Mouse (Mus musculus): ENCODE measurements at regions not wholly inside any gene's neighbourhood (a gene's known extent, or its start where the extent isn't known, plus 50 kb on each side); places are given as distances from the start of the nearest gene placed in this dataset.

DNA sequence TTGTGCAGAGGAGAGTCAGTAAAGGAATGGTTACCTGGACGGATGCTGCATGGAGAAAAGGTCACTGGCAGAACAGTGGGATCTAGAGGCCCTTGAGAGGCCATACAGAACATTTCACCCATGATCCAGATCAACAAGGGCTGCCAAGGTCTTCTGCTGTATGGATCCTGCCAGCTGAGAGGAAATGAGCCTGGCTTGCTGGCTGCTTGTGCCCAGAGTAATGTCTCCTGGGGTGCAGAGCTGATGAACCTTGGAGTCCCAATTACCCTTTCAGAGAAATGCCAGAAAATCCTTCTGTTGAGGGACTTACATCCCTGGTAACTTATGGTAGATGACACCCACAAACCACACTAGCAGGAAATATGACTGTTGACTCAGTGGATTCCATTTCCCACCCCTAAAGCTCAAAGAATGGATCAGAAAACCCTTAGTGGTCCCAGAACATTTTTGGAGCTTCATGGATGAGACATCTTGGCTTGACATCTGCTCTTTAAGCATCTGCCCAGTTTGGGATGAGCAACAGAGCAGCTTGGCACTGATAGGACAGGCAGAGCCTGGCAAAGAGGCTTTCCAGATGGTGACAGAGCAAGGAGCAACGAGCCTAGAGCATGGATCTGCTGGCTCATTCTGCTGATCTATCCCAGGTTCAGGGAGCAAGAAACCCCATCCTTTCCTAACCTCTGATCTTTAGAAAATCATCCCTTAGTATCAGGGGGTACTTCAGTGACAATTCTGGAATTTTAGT lies 416.6 kb downstream of the Adra2a start:
- DNase-seq (ENCODE audit: low read depth, low spot score) = peak; percentile 24

DNA sequence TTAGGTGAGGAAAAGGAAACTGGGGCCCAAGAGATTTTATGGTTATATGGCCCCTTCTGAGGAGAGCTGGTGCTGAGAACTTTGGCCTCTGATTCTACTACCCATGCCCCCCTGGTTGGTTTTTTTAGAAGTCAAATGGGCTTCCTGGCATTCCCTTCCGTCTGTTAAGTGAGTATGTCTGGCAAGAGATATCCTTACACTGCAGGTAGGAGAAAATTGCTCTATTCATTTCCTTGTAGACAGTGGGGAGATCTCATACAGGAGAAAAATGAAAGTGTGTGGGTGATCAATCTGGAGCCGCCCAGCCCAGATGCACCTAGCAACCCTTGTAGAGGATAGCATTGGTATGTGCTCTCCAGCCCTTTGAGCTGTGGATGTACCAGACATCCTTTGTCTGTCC lies 418.5 kb downstream of the Adra2a start:
- no peak for DNase-seq (ENCODE audit: low read depth, low spot score)

DNA sequence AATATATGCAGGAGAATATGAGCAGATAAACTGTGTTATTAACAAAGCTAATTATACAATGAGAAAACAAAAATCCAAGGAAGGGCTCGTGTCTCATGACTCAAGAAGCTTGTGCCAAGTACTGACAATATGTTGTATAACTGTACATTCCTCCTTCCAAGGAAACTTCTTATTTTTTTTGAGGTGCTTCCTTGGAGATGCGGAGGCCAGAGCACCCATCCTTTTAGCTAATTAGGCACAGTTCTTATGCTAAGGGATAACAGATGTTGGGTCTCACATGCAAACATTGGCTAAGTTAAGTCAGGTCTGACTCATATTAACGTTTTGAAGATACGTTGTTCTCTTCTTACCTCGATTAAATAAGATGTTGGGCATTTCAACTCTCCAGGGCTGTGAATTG lies 426.1 kb downstream of the Adra2a start:
- no peak for DNase-seq (ENCODE audit: low read depth, low spot score)

DNA sequence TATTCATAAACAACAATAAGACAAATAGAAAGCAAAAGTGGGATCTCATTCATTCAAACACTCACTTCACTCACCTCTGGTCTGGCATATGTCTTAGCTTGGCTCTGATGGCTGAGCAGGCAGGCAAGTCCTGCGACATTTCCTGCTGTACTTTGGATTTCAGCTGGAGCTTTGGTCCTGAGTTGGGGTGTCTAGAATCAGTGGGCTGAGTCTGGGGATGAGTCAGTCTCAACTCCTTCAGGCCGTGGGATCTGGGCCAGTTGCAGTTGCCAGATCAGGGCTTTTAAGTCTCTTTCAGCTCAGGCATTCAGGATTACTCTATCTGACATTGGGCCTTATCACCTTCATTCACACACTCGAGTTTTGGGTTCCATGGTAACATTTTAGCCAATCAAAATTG lies 454.1 kb downstream of the Adra2a start:
- peak; percentile 63 for DNase-seq (ENCODE audit: low read depth, low spot score)

DNA sequence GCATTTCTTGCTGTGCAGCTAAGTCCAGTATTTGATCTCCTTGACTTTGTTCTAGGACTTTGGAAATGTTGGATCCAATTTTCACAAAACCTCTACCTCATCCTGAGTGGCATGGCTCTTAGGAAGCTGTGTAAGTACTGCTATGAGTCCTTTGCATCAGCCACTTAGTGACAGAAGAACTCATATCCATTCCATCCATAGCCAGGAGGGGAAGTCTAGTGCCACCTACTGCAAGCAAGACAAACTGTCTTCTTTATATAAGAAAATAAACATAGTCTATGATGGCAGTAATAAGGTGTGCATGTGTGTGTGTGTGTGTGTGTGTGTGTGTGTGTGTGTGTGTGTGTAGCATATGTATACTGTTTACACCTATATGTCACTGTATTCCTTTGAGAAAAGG lies 489.9 kb downstream of the Adra2a start:
- peak; percentile 25 for DNase-seq (ENCODE audit: low read depth, low spot score)

DNA sequence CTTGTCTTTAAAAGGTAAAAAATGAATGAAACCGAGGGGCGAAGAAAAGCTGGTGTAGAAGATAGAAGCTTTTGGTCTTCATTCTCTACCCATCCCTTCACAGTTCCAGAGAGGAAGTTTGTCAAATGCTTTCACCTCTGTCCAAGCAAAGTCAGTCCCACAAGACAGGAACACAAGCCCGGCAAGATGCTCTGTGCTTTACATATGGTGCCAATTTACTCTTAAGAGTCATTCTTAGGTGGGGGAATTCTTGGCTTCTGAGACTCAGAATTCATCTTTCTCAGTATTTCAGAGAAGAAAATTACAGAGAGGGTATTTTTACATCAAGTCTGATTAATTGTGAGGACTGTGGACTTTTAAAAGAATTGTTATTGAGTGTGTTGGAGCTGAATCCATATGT lies 511.4 kb downstream of the Adra2a start:
- DNase-seq (ENCODE audit: low read depth, low spot score) = peak; percentile 9

DNA sequence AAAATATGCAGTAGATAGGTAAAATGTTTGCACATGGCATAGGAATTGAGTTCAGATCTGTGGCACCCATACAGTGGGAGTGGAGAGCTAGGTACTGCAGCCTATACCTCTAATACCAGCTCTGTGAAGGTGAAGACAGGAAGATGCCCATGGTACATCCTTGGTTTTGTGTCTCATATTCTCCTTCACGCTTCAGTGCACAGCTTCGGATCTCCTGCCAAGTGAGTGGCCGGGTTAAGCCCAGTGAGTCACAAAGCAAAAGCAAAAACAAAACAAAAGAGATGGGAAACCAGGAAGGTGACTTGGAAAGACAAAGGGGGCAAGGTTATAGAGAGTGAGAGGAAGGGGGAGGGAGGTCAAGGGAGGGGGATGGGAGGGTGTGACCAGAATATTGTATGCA lies 514.0 kb downstream of the Adra2a start:
- no peak for DNase-seq (ENCODE audit: low read depth, low spot score)

DNA sequence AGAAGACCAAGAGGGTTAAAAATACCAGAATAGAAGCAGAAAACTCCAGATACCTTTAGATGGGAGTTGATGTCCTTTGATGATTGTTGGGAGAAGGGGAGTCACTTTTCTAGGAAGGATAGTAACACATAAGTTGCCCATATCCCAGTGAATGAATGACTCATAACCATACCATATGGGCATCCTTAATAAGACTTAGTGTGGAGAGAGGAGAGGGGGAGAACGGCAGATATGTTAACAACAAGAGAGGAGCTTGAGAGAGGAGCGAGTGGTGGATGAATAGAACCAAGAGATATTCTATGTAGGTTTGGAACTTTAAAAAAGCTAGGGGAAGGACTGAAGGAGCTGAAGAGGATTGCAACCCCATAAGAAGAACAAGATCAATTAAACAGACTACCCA lies 539.6 kb downstream of the Adra2a start:
- DNase-seq (ENCODE audit: low read depth, low spot score) = no peak

DNA sequence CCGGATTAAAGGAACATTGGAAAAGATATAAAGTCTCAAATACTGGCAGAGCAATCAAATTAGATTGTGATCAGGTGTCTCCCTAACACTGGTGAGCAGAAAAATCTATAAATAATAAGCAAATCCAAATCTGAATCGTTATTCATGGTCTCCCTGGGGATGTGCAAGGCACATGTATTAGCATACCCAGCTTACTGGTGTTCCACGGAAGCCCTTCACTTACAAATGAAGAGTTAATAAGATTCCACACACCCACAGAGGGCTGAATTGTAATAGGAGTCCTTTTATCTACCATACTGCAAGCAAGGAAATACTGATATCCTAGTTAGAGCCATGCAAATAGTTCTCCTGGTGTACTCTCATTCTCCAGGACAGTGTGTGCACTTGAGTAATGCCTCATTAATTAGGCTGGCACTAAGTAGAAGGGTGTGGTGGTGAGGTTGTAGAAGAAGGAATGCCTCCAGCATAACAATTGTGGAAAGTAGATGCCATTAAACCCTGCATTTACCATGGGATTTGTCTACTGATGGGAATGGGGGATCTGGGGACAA lies 540.8 kb downstream of the Adra2a start:
- no peak for DNase-seq (ENCODE audit: low read depth, low spot score)

DNA sequence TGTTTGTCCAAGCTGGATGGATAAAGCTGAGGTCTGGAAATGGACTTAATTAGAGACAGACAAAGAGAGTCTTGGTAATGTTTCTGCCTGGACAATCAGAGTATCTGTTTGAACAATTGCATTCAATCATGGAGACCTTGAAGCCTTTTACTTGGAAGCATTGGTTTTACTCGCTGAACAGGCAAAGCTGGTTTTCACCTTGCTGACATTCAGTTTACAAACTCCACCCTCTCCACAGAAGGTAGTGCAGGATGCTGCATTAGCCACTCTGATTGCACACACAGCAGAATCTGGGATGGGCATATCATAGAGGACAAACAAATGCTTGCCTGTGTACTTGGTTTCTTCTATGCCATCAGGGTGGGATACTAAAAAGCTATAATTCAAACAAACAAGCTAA lies 541.4 kb downstream of the Adra2a start:
- DNase-seq (ENCODE audit: low read depth, low spot score) = no peak

DNA sequence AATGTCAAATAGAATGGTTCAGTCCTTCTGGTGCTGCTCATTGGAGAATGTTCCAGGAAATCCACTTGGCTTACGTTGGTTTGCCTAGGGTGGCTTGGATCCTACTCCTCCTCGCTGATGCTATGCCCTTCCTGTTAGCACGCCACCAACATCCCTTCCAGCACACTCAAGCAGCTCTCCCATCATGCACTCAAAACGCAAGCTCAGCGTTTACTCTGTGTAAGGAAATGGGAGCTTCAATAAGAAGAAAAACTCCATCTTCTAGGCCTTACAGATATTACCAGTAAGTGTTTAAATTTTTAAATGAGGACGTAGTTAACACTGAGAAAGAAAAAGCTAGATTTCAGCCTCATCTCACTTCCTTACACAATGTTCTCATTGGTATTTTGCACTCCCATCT lies 523.7 kb downstream of the Gpam start:
- DNase-seq (ENCODE audit: low read depth, low spot score) = no peak

DNA sequence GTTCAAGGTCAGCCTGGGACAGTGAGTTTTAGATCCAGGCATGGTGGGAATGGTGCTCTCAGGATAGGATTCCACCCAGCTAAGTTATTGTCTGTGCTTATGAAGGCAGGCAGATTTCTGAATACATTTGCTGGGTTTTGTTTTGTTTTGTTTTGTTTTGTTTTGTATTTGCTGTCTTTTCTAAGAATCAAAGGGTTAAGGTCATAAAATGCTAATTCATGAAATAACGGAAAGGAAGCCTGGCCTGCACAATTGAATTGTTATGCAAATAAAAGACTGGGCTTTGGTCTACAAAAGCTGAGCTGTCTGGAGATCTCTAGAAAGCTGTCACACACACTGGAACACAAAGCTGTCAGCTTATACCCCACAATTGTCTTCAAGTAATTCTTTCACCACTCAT lies 521.7 kb downstream of the Gpam start:
- no peak for DNase-seq (ENCODE audit: low read depth, low spot score)

DNA sequence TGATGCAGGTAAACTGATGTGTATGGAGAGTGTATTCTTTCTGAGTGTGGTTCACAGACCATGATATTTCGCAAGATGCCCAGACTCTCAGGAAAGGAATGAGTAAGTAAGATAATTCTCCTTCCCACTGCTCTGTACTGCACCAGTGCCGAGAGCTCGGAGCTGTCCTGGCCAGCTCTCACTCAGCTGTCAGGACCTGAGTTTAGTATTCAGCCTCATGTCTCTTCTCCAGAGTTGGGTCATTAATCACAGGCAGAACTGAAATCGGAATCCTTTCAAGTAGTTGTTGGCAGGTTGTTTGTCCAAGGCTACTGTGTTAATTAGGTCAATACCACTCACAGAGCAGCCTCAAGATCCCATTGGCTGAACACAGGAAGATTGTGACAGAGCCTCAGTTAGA lies 510.1 kb downstream of the Gpam start:
- DNase-seq (ENCODE audit: low read depth, low spot score) = peak; percentile 8
